Mouse (Mus musculus): ENCODE measurements around the gene Wdr6. TPM values are rescaled to one million over a fixed set of nuclear protein-coding genes. Genes with fewer than 3 reads are reported as not detected.

The Wdr6 gene
- polyA plus RNA-seq, 1 experiment = 14.2 TPM

- no peak for TF ChIP-seq GATA1 (IDR thresholded peaks at IDR 0.05; ENCODE audit: low read length)
These were observed 12.4 kb downstream of the Wdr6 start for GRCm38 (mm10) chr9:108565881-108566814.

- no peak for TF ChIP-seq GATA1 (IDR thresholded peaks at IDR 0.05; ENCODE audit: low read length)
These were observed 14.4 kb downstream of the Wdr6 start for GRCm38 (mm10) chr9:108564131-108564530.

- TF ChIP-seq GATA1 (IDR thresholded peaks at IDR 0.05; ENCODE audit: low read length) = no peak
These were observed 14.9 kb downstream of the Wdr6 start for GRCm38 (mm10) chr9:108563671-108564070.

- TF ChIP-seq GATA1 (IDR thresholded peaks at IDR 0.05; ENCODE audit: low read length) = no peak
These were observed 18.2 kb downstream of the Wdr6 start, which contains the start of gene Impdh2 for GRCm38 (mm10) chr9:108560227-108560841. Gene Impdh2, plus strand, starts transcription at chr9:108560286.

- no peak for TF ChIP-seq GATA1 (IDR thresholded peaks at IDR 0.05; ENCODE audit: low read length)
These were observed 19.4 kb downstream of the Wdr6 start for GRCm38 (mm10) chr9:108559169-108559568.

- TF ChIP-seq GATA1 (IDR thresholded peaks at IDR 0.05; ENCODE audit: low read length) = no peak
These were observed 31.7 kb downstream of the Wdr6 start for GRCm38 (mm10) chr9:108546875-108547274.

- TF ChIP-seq GATA1 (IDR thresholded peaks at IDR 0.05; ENCODE audit: low read length) = no peak
These were observed 32.6 kb downstream of the Wdr6 start for GRCm38 (mm10) chr9:108545986-108546385.

- TF ChIP-seq GATA1 (IDR thresholded peaks at IDR 0.05; ENCODE audit: low read length) = no peak
These were observed 37.7 kb downstream of the Wdr6 start for GRCm38 (mm10) chr9:108540846-108541245.

GRCm38 (mm10) chr9:108531496-108531895 is 47.0 kb downstream of the Wdr6 start:
- TF ChIP-seq GATA1 (IDR thresholded peaks at IDR 0.05; ENCODE audit: low read length) = no peak

- no peak for TF ChIP-seq GATA1 (IDR thresholded peaks at IDR 0.05; ENCODE audit: low read length)
These were observed 47.6 kb downstream of the Wdr6 start for GRCm38 (mm10) chr9:108530954-108531353.

GRCm38 (mm10) chr9:108525400-108525799 is 53.1 kb downstream of the Wdr6 start:
- TF ChIP-seq GATA1 (IDR thresholded peaks at IDR 0.05; ENCODE audit: low read length) = no peak

- TF ChIP-seq GATA1 (IDR thresholded peaks at IDR 0.05; ENCODE audit: low read length) = no peak
These were observed 55.2 kb downstream of the Wdr6 start for GRCm38 (mm10) chr9:108523341-108523740.

Other genes with a start within 250 kb of the Wdr6 start
- 350 and 513 TPM in 2 replicates for gene Gpx1, start 239.8 kb downstream of the Wdr6 start, polyA plus RNA-seq (2012)
- 34.7 and 107 TPM in 2 replicates for gene Usp4, start 230.9 kb downstream of the Wdr6 start, polyA plus RNA-seq (2012)
- gene 1700102P08Rik, start 185.9 kb downstream of the Wdr6 start, polyA plus RNA-seq (2012) = 0.51 and 0.69 TPM in 2 replicates
- not detected in 2 replicates for gene Ccdc36, start 150.3 kb downstream of the Wdr6 start, polyA plus RNA-seq (2012)
- gene BC048562, start 142.3 kb downstream of the Wdr6 start, polyA plus RNA-seq (2012) = not detected in 2 replicates
- 26.4 and 34.2 TPM in 2 replicates for gene Ccdc71, start 118.2 kb downstream of the Wdr6 start, polyA plus RNA-seq (2012)
- gene Klhdc8b, start 117.2 kb downstream of the Wdr6 start, polyA plus RNA-seq (2012) = 195 and 224 TPM in 2 replicates
- 0.05 and 0.25 TPM in 2 replicates for gene Lamb2, start 99.0 kb downstream of the Wdr6 start, polyA plus RNA-seq (2012)
- gene Usp19, start 88.1 kb downstream of the Wdr6 start, polyA plus RNA-seq (2012) = 101 and 102 TPM in 2 replicates
- gene Qars, start 71.0 kb downstream of the Wdr6 start, polyA plus RNA-seq (2012) = 35.0 and 132 TPM in 2 replicates
- gene Qrich1, start 61.9 kb downstream of the Wdr6 start, polyA plus RNA-seq (2012) = 87.8 and 118 TPM in 2 replicates
- 146 and 164 TPM in 2 replicates for gene Impdh2, start 18.5 kb downstream of the Wdr6 start, polyA plus RNA-seq (2012)
- gene Ndufaf3, start 11.3 kb downstream of the Wdr6 start, polyA plus RNA-seq (2012) = 17.2 and 26.6 TPM in 2 replicates
- 76.1 and 91.0 TPM in 2 replicates for gene Dalrd3, start 8.9 kb downstream of the Wdr6 start, polyA plus RNA-seq (2012)
- 6.3 and 8.0 TPM in 2 replicates for gene P4htm, start 18.9 kb upstream of the Wdr6 start, polyA plus RNA-seq (2012)
- gene Arih2, start 70.6 kb upstream of the Wdr6 start, polyA plus RNA-seq (2012) = 126 and 161 TPM in 2 replicates
- gene Slc25a20, start 83.3 kb upstream of the Wdr6 start, polyA plus RNA-seq (2012) = 5.0 and 6.0 TPM in 2 replicates
- gene Prkar2a, start 110.6 kb upstream of the Wdr6 start, polyA plus RNA-seq (2012) = 0.02 TPM in 1 of 2 replicates, not detected in the other
- gene Ip6k2, start 205.1 kb upstream of the Wdr6 start, polyA plus RNA-seq (2012) = 31.0 and 32.1 TPM in 2 replicates
- gene Nckipsd, start 229.6 kb upstream of the Wdr6 start, polyA plus RNA-seq (2012) = 9.7 and 11.5 TPM in 2 replicates
- 0.05 TPM in 1 of 2 replicates, not detected in the other for gene Celsr3, start 247.6 kb upstream of the Wdr6 start, polyA plus RNA-seq (2012)